Mouse (Mus musculus) ES-Bruce4 (cell line): ENCODE measurements around the gene Itga4.

Experiments used
- CTCF ChIP-seq: IDR thresholded peaks from one replicate; pipeline ENCODE4 v1.8.1; 2011; ENCODE audit warnings: low read depth, low read length
- EP300 ChIP-seq: IDR thresholded peaks from 2 replicates; pipeline ENCODE4 v1.6.1; 2011; ENCODE audit warnings: low read depth, low read length; ENCODE audit not compliant: insufficient read depth
- POLR2A ChIP-seq: IDR thresholded peaks from one replicate; pipeline ENCODE4 v1.8.1; 2011; ENCODE audit warnings: low read length; ENCODE audit not compliant: insufficient read depth

DNA sequence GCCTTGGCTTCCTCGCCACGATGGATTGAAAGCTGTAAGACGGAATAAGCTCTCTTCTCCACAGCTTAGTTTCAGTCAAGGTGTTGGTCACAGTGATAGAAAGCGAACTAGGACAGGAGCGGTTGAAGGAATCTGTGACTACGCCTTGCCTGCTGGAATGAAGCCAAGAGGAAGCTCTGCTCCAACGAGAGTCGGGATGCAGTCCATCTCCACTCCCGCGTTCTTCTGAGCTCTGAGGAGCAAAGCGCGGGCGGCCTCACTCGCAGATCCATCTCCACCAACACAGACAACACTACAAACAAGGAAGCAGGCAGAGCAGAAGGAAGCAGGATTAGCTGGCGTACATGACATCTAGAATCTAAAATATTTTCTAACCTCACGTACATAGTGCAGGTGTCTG, 99.5 kb downstream of the Itga4 start:
- TF ChIP-seq CTCF (no peak), EP300 (no peak), POLR2A (no peak)
